13 mouse cellular contexts compared by ENCODE assay signal in the genomic region with DNA sequence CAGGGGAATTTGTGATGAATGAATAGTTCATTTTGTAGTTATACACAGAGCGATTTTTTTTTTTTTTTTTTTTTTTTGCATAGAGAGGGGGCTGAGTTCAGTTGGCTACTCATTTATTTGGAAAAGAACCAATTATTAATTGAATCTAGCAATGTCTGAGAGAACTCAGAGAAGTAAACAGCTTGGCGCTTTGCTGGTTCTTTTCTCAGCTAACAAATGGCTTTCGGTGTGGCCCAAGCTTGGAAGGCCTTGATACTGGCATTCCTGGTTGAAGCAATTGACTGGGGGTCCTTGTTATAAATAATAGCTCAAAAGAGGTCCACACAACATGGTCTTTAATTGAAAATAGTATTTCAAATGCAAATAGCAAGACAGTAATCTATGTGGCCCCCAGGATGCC.
"Had no signal": no experiment of that assay in that cellular context is flagged by ENCODE, and none has a peak within 500 bp of the region (broad histone marks: within the 10 kb centered on the region; RNA-seq: fewer than 3 reads in every experiment).

No protein-coding gene starts in this region.

- H3K4me1 ChIP-seq: limb, embryonic 12.5 days; neural tube, embryonic 15.5 days had no signal

- ATAC-seq: midbrain, embryonic 13.5 days had no signal

- H3K27me3 ChIP-seq: limb, embryonic 12.5 days; midbrain, embryonic 13.5 days; neural tube, embryonic 15.5 days had no signal

- H3K4me2 ChIP-seq: limb, embryonic 12.5 days; midbrain, embryonic 13.5 days; neural tube, embryonic 15.5 days had no signal

- H3K9ac ChIP-seq: limb, embryonic 12.5 days; liver, embryonic 14.5 days; midbrain, embryonic 13.5 days; neural tube, embryonic 15.5 days had no signal

- H3K27ac ChIP-seq: layer of hippocampus, adult 2 months; limb, embryonic 12.5 days; liver, embryonic 14.5 days; midbrain, embryonic 13.5 days; neural tube, embryonic 15.5 days had no signal

- H3K36me3 ChIP-seq: limb, embryonic 12.5 days; midbrain, embryonic 13.5 days; neural tube, embryonic 15.5 days had no signal

- H3K4me3 ChIP-seq: layer of hippocampus, adult 2 months; limb, embryonic 12.5 days; midbrain, embryonic 13.5 days; myocyte; neural tube, embryonic 15.5 days had no signal

- DNase-seq: kidney, adult 8-10 months; kidney, postnatal 4 days; lung, adult 18-20 months; right cerebral cortex, adult 18-20 months; right cerebral cortex, postnatal 25 days; thymus, adult 2 months; thymus, postnatal 25 days had no signal

- H3K9me3 ChIP-seq: limb, embryonic 12.5 days; midbrain, embryonic 13.5 days; neural tube, embryonic 15.5 days had no signal
